21 mouse cellular contexts compared by ENCODE assay signal in genomic region chr17:48431054-48431453, GRCm38 (mm10). TPM values are rescaled to one million over a fixed set of nuclear protein-coding genes. Genes with fewer than 3 reads are reported as not detected.
DNase-seq lines count a peak whose midpoint lies in the region; ATAC-seq lines count a peak whose summit lies in the region.
"Had no signal": no experiment of that assay in that cellular context is flagged by ENCODE, and none has a peak within 500 bp of the region (broad histone marks: within the 10 kb centered on the region; RNA-seq: fewer than 3 reads in every experiment).

No protein-coding gene starts in this region.

- peak overlapping the region; percentile 54 for H3K4me3 ChIP-seq in heart, embryonic 16.5 days (ENCODE audit: low read length)
- H3K4me3 ChIP-seq: erythroblast, embryonic 14.5 days; hindbrain, embryonic 13.5 days; limb, embryonic 15.5 days; midbrain, embryonic 13.5 days had no signal

- peak overlapping the region; percentile 77 for H3K4me2 ChIP-seq in heart, embryonic 16.5 days (ENCODE audit: low read depth, low read length)
- H3K4me2 ChIP-seq: hindbrain, embryonic 13.5 days; midbrain, embryonic 13.5 days had no signal

- peaks cover 50% of the 10 kb centered on the region for H3K4me1 ChIP-seq in heart, embryonic 16.5 days (ENCODE audit: control insufficient read depth, insufficient read depth, low read length)

- H3K9ac ChIP-seq in heart, embryonic 16.5 days (ENCODE audit: low read length), result peak overlapping the region; percentile 87
- H3K9ac ChIP-seq: forebrain, postnatal 0 days; hindbrain, embryonic 13.5 days; limb, embryonic 15.5 days; liver, postnatal 0 days; midbrain, embryonic 13.5 days had no signal

- intact Hi-C loops in gastrocnemius, postnatal 14 days (cut with DNase I; ENCODE audit: low total_unique reads), result no loop called here
- intact Hi-C loops in heart, postnatal 36 days (cut with DNase I), result no loop called here

- H3K27ac ChIP-seq in heart, embryonic 16.5 days (ENCODE audit: low read length), result peak overlapping the region; percentile 98
- H3K27ac ChIP-seq: hindbrain, embryonic 13.5 days; limb, embryonic 15.5 days; midbrain, embryonic 13.5 days had no signal

- no peaks in the 10 kb centered on the region for H3K9me3 ChIP-seq in heart, embryonic 16.5 days (replicated peaks; ENCODE audit: control insufficient read depth, low read length)
- H3K9me3 ChIP-seq: hindbrain, embryonic 13.5 days; limb, embryonic 15.5 days; midbrain, embryonic 13.5 days had no signal

- WGBS in heart, embryonic 16.5 days, result 38% methylated on average over 5 of the region's 5 CpGs

- H3K27me3 ChIP-seq in heart, embryonic 16.5 days (ENCODE audit: control insufficient read depth, insufficient read depth, low read length), result no peaks in the 10 kb centered on the region
- H3K27me3 ChIP-seq: hindbrain, embryonic 13.5 days; limb, embryonic 15.5 days; midbrain, embryonic 13.5 days; Patski had no signal

- H3K36me3 ChIP-seq in heart, embryonic 16.5 days (ENCODE audit: control insufficient read depth, insufficient read depth), result no peaks in the 10 kb centered on the region
- H3K36me3 ChIP-seq: hindbrain, embryonic 13.5 days; limb, embryonic 15.5 days; midbrain, embryonic 13.5 days had no signal

- DNase-seq in gastrocnemius, adult 18-20 months (ENCODE audit: low spot score), result peak; percentile 41
- DNase-seq in gastrocnemius, postnatal 14 days, result no peak
- no peak for DNase-seq in heart, postnatal 36 days
- DNase-seq in retina, adult 2 months (ENCODE audit: low read depth, low spot score), result peak; percentile 25
- no peak for DNase-seq in retina, embryonic 14.5 days (ENCODE audit: low spot score)
- DNase-seq in right cerebral cortex, adult 18-20 months, result no peak
- DNase-seq in frontal cortex, postnatal 25 days (ENCODE audit: low spot score in 2 of 2), result no peak
- DNase-seq: cerebellum, postnatal 10 days; embryo, embryonic 11 days; forebrain, postnatal 0 days; kidney, adult 9 months; liver, postnatal 0 days; right cerebral cortex, postnatal 25 days had no signal

- no peak for ATAC-seq in heart, embryonic 16.5 days (replicated peaks; ENCODE audit: extremely low read depth, insufficient read depth, low FRiP score)
- ATAC-seq: forebrain, postnatal 0 days; liver, postnatal 0 days; midbrain, embryonic 13.5 days had no signal

RNA-seq across cellular contexts. Expression of gene Apobec2, which starts 1.7 kb away (rescaled TPM):
- 100 to 1,000 TPM; 411 to 558 TPM for total RNA-seq in gastrocnemius, adult 18-20 months (2021)
- 100 to 1,000 TPM; 589 to 629 TPM for total RNA-seq in gastrocnemius, postnatal 14 days (2021)
- 207 and 218 TPM in 2 replicates for polyA plus RNA-seq in heart, embryonic 16.5 days (2015; fragmentation: Nextera tagmentation; extraction: Ambion mirVana)
- 100 to 1,000 TPM; 236 to 256 TPM for total RNA-seq in heart, postnatal 36 days (2021)
- polyA plus RNA-seq: erythroblast, embryonic 14.5 days had no signal

RNA-seq across cellular contexts. Expression of gene Tspo2, which starts 20.3 kb away (rescaled TPM):
- not detected for total RNA-seq in gastrocnemius, adult 18-20 months (2021)
- under 1 TPM; 0.44 to 0.72 TPM for total RNA-seq in gastrocnemius, postnatal 14 days (2021)
- polyA plus RNA-seq in heart, embryonic 16.5 days (2015; fragmentation: Nextera tagmentation; extraction: Ambion mirVana), result 4.6 and 6.1 TPM in 2 replicates
- under 1 TPM; 0.27 to 0.64 TPM for total RNA-seq in heart, postnatal 36 days (2021)
- total RNA-seq: forebrain, postnatal 0 days; gastrocnemius, postnatal 25 days; layer of hippocampus, adult 8-10 months had no signal

RNA-seq across cellular contexts. Expression of gene Oard1, which starts 21.2 kb away (rescaled TPM):
- 10 to 100 TPM; 12.3 to 17.4 TPM for total RNA-seq in gastrocnemius, adult 18-20 months (2021)
- 1 to 10 TPM; 7.4 to 8.3 TPM for total RNA-seq in gastrocnemius, postnatal 14 days (2021)
- 40.9 and 44.4 TPM in 2 replicates for polyA plus RNA-seq in heart, embryonic 16.5 days (2015; fragmentation: Nextera tagmentation; extraction: Ambion mirVana)
- total RNA-seq in heart, postnatal 36 days (2021), result 10 to 100 TPM; 15.8 to 16.3 TPM

RNA-seq across cellular contexts. Expression of gene Nfya, which starts 21.3 kb away (rescaled TPM):
- total RNA-seq in gastrocnemius, adult 18-20 months (2021), result 1 to 10 TPM; 5.4 to 7.3 TPM
- 1 to 10 TPM; 9.1 to 9.3 TPM for total RNA-seq in gastrocnemius, postnatal 14 days (2021)
- 9.0 and 10.2 TPM in 2 replicates for polyA plus RNA-seq in heart, embryonic 16.5 days (2015; fragmentation: Nextera tagmentation; extraction: Ambion mirVana)
- total RNA-seq in heart, postnatal 36 days (2021), result 10 to 100 TPM; 15.3 to 20.6 TPM

RNA-seq across cellular contexts. Expression of gene Unc5cl, which starts 23.6 kb away (rescaled TPM):
- total RNA-seq in gastrocnemius, adult 18-20 months (2021), result not detected
- not detected for total RNA-seq in gastrocnemius, postnatal 14 days (2021)
- polyA plus RNA-seq in heart, embryonic 16.5 days (2015; fragmentation: Nextera tagmentation; extraction: Ambion mirVana), result 0.75 and 2.0 TPM in 2 replicates
- total RNA-seq in heart, postnatal 36 days (2021), result under 1 TPM in 1 of 2 experiments, not detected in 1; 0.24 TPM
- total RNA-seq: forebrain, postnatal 0 days; gastrocnemius, postnatal 25 days had no signal

Comparison
In these comparisons a context has a peak if more than half of its experiments do, and no peak if none do; other contexts are left out.
1. DNase-seq: peak in gastrocnemius, adult 18-20 months (single experiment) and retina, adult 2 months (single experiment); none in gastrocnemius, postnatal 14 days (single experiment), heart, postnatal 36 days (0 of 2), retina, embryonic 14.5 days (single experiment), right cerebral cortex, adult 18-20 months (single experiment) and frontal cortex, postnatal 25 days (0 of 2).